Mouse (Mus musculus): ENCODE results near the gene Zglp1. TPM values are rescaled to one million over a fixed set of nuclear protein-coding genes. Genes with fewer than 3 reads are reported as not detected.
A peak's percentile ranks its signal among the peaks of the same experiment; 100 is the strongest.

Gene Zglp1
- polyA plus RNA-seq, 1 experiment, result 1.8 TPM

DNA sequence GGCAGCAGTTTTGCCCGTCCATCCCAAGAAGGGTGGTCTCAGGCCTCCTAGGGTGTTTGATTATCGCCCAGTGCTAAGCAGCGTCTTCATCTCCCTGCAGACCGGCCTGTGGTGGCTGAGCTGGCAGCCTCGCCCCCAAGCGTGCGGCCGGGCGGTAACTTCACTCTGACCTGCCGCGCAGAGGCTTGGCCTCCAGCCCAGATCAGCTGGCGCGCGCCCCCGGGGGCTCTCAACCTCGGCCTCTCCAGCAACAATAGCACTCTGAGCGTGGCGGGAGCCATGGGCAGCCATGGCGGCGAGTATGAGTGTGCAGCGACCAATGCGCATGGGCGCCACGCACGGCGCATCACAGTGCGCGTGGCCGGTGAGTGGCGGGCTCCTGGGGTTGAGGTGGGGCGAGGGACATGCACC is 29.4 kb downstream of the Zglp1 start:
- Histone ChIP-seq H3K27ac (ENCODE audit: insufficient read depth, low read length) (peak overlapping the region; percentile 51), H3K4me3 (ENCODE audit: insufficient read depth, low read length) (0 out of 2 replicates have a peak overlapping the region, but pooled peaks have one; percentile 5), H3K4me1 (ENCODE audit: control insufficient read depth, insufficient read depth, low read length) (peaks cover 8% of the 10 kb centered on the region)
- TF ChIP-seq CTCF (IDR thresholded peaks at IDR 0.05; ENCODE audit: extremely low read depth, insufficient read depth, low read length), result no peak
- TF ChIP-seq POLR2A (IDR thresholded peaks at IDR 0.05; ENCODE audit: extremely low read depth, insufficient read depth, low read length), result no peak; the same call in 1 of the 2 replicates

DNA sequence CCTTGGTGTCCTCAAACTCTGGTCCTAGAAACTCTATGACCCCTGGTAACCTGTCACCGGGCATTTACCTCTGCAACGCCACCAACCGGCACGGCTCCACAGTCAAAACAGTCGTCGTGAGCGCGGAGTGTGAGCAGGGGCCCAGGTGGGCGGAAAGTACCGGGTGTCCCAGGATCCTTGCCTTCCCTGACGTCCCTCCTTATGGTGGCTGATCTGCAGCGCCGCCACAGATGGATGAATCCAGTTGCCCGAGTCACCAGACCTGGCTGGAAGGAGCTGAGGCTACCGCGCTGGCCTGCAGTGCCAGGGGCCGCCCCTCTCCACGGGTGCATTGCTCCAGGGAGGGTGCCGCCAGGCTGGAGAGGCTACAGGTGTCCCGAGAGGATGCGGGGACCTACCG is 30.2 kb downstream of the Zglp1 start:
- H3K4me1 ChIP-seq (ENCODE audit: control insufficient read depth, insufficient read depth, low read length), result peaks cover 8% of the 10 kb centered on the region
- TF ChIP-seq CTCF (IDR thresholded peaks at IDR 0.05; ENCODE audit: extremely low read depth, insufficient read depth, low read length), result no peak
- no peak; the same call in 1 of the 2 replicates for TF ChIP-seq POLR2A (IDR thresholded peaks at IDR 0.05; ENCODE audit: extremely low read depth, insufficient read depth, low read length)
- no peak overlapping the region for H3K4me3 ChIP-seq (ENCODE audit: insufficient read depth, low read length)
- H3K27ac ChIP-seq (ENCODE audit: insufficient read depth, low read length), result peak overlapping the region; percentile 32

DNA sequence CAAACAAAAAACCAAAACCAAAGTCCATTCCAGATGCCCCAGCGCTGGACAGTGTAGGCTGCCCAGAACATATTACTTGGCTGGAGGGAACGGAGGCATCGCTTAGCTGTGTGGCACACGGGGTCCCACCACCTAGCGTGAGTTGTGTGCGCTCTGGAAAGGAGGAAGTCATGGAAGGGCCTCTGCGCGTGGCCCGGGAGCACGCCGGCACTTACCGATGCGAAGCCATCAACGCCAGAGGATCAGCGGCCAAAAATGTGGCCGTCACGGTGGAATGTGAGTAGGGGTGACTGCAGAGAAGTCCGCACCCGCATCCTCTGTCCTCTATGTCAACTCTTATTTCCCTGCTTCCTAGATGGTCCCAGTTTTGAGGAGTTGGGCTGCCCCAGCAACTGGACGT is 30.7 kb downstream of the Zglp1 start:
- peaks cover 8% of the 10 kb centered on the region for H3K4me1 ChIP-seq (ENCODE audit: control insufficient read depth, insufficient read depth, low read length)
- H3K27ac ChIP-seq (ENCODE audit: insufficient read depth, low read length), result no peak overlapping the region
- no peak overlapping the region for H3K4me3 ChIP-seq (ENCODE audit: insufficient read depth, low read length)
- TF ChIP-seq CTCF (IDR thresholded peaks at IDR 0.05; ENCODE audit: extremely low read depth, insufficient read depth, low read length) (no peak), POLR2A (IDR thresholded peaks at IDR 0.05; ENCODE audit: extremely low read depth, insufficient read depth, low read length) (no peak)

DNA sequence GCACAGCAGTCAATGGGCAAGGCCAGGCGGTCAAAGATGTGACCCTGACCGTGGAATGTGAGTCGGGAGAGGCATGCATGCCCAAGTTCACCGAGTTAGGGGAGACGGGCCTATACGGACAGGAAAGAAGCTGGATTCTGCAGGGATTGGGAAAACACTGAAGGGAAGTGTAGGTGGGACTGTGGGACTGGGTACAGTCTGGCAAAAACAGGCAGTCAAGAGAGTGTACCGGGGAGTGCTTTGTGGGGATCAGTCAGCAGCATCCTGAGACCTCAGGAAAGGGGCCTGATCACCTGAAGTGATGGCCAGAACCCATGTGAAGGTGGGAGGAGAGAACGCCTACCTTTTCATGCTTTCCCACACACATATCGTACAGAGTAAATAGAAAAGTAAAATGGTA is 31.3 kb downstream of the Zglp1 start:
- no peak overlapping the region for H3K4me3 ChIP-seq (ENCODE audit: insufficient read depth, low read length)
- H3K27ac ChIP-seq (ENCODE audit: insufficient read depth, low read length), result no peak overlapping the region
- TF ChIP-seq CTCF (IDR thresholded peaks at IDR 0.05; ENCODE audit: extremely low read depth, insufficient read depth, low read length), result no peak
- no peak for TF ChIP-seq POLR2A (IDR thresholded peaks at IDR 0.05; ENCODE audit: extremely low read depth, insufficient read depth, low read length)
- peaks cover 7% of the 10 kb centered on the region for H3K4me1 ChIP-seq (ENCODE audit: control insufficient read depth, insufficient read depth, low read length)

DNA sequence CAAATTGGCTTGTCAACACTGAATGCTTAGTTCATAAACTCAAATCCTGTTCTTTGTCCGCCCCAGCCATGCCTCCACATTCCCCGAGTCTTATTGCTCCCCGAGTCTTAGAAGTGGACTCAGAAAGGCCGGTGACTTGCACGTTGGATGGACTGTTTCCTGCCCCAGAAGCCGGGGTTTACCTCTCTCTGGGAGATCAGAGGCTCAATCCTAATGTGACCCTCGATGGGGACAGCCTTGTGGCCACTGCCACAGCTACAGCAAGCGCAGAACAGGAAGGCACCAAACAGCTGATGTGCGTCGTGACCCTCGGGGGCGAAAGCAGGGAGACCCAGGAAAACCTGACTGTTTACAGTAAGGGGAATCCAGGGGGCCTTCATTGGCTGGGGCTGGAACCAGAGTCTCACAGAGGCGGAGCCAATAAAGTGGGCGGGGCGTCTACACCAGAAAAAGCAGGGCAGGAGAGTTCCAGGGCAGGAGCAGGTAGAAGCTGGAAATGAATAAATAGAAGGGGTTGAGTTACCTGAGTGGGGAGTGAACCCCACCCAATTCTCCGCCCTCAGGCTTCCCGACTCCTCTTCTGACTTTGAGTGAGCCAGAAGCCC is 32.3 kb downstream of the Zglp1 start:
- H3K4me3 ChIP-seq (ENCODE audit: insufficient read depth, low read length), result no peak overlapping the region; the same call in 1 of the 2 replicates
- no peak overlapping the region for H3K27ac ChIP-seq (ENCODE audit: insufficient read depth, low read length)
- H3K4me1 ChIP-seq (ENCODE audit: control insufficient read depth, insufficient read depth, low read length), result peaks cover 3% of the 10 kb centered on the region; the same call in 1 of the 2 replicates
- TF ChIP-seq CTCF (IDR thresholded peaks at IDR 0.05; ENCODE audit: extremely low read depth, insufficient read depth, low read length) (no peak), POLR2A (IDR thresholded peaks at IDR 0.05; ENCODE audit: extremely low read depth, insufficient read depth, low read length) (no peak)

DNA sequence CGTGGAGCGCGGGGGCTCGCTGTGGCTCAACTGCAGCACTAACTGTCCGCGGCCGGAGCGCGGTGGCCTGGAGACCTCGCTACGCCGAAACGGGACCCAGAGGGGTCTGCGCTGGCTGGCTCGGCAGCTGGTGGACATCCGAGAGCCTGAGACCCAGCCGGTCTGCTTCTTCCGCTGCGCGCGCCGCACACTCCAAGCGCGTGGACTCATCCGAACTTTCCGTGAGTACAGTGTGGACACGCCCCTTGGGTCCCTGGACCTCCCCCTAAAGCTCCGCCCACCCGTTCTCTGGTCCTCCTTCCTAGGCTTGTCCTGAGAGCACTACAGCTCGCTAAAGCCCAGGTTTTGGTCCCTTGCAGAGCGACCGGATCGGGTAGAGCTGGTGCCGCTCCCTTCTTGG is 33.8 kb downstream of the Zglp1 start:
- TF ChIP-seq POLR2A (IDR thresholded peaks at IDR 0.05; ENCODE audit: extremely low read depth, insufficient read depth, low read length) (peak; percentile 50; the same call in 1 of the 2 replicates), CTCF (IDR thresholded peaks at IDR 0.05; ENCODE audit: extremely low read depth, insufficient read depth, low read length) (no peak)
- peak overlapping the region; percentile 79 for H3K4me3 ChIP-seq (ENCODE audit: insufficient read depth, low read length)
- 0 out of 2 replicates have a peak overlapping the region, but pooled peaks have one; percentile 87 for H3K27ac ChIP-seq (ENCODE audit: insufficient read depth, low read length)
- peaks cover 3% of the 10 kb centered on the region; the same call in 1 of the 2 replicates for H3K4me1 ChIP-seq (ENCODE audit: control insufficient read depth, insufficient read depth, low read length)

DNA sequence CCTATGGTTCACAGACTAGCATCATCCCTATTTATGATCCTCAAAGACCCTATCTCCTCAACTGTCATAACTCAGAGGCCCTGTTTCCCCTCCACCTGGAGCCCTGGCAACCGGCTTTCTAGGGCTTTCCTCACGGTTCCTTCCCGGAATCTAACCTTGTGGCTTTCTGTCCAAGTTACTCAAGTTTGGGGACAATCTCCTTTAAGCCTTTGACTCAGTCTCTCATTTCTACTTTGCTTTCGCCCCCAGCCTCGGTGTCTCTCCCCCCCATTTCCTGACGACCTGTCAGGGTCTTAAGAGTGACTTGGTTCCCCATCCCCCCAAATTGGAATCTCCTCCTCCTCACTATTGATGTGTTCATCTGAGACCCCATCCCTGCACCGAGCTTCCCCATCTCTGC is 34.4 kb downstream of the Zglp1 start:
- peaks cover 1% of the 10 kb centered on the region; the same call in 1 of the 2 replicates for H3K4me1 ChIP-seq (ENCODE audit: control insufficient read depth, insufficient read depth, low read length)

DNA sequence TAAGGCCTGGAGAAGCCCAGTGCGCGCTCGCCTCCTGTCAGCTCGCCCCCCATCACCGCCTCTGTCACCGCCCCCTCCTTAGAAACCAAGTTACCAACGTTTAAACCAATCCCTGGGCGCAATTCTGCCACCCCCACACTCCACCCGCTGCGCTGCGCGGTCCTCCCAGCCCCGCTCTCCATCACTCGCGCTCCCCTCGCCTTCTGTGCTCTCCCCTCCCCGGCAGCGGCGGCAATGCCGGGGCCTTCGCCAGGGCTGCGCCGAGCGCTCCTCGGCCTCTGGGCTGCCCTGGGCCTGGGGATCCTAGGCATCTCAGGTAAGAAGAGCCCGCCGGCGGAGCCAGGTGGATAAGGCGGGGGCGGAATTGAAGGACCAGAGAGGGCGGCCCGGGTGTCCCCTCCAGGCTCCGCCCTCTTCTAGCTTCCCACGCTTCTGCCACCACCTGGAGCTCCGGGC is 35.0 kb downstream of the Zglp1 start, which contains the start of gene Icam5:
Gene Icam5, plus strand, starts transcription at position 178 of the 456 bp plus-strand sequence.
- TF ChIP-seq CTCF (IDR thresholded peaks at IDR 0.05; ENCODE audit: extremely low read depth, insufficient read depth, low read length) (no peak), POLR2A (IDR thresholded peaks at IDR 0.05; ENCODE audit: extremely low read depth, insufficient read depth, low read length) (0 out of 2 replicates have a peak, but pooled peaks have one; percentile 60)
- peaks cover 1% of the 10 kb centered on the region; the same call in 1 of the 2 replicates for H3K4me1 ChIP-seq (ENCODE audit: control insufficient read depth, insufficient read depth, low read length)
- peak within 1 kb of the TSS; percentile 79 for H3K4me3 ChIP-seq (ENCODE audit: insufficient read depth, low read length)
- H3K27ac ChIP-seq (ENCODE audit: insufficient read depth, low read length), result peak within 1 kb of the TSS; percentile 87

More for the DNA sequence above, 34.4 kb downstream of the Zglp1 start:
- peak overlapping the region; percentile 87 for H3K27ac ChIP-seq (ENCODE audit: insufficient read depth, low read length)
- H3K4me3 ChIP-seq (ENCODE audit: insufficient read depth, low read length), result peak overlapping the region; percentile 79
- TF ChIP-seq POLR2A (IDR thresholded peaks at IDR 0.05; ENCODE audit: extremely low read depth, insufficient read depth, low read length) (no peak), CTCF (IDR thresholded peaks at IDR 0.05; ENCODE audit: extremely low read depth, insufficient read depth, low read length) (no peak)

DNA sequence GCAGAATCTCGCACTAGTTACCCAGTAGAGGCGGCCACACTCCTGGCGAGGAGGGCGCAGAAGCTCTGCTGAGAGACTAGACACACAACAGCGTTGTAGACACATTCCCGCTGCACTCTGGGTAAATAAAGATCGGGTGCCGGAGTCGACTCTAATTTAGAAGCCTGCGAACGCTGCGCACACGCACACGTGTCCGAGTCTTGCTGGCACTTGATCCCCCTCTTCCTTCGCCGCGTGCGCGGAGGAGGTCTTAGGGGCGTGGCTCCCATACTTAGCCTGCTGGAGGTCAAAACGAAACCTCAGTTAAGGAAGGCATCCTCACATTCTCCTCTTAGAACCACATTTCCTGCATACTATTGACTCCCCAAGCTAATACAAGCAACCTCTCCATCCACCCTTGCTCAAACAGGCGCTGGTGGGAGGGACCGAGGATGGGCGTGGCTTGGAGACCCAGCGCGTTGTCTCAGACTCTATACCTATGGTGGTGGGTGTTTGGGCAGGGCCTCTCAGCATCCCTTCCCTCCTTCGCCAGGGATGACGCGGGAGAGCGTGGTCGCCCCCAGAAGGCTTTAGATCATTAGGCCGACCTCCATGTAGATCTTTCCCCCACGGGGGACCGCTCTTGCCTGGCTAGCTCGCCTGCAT is 35.5 kb downstream of the Zglp1 start:
- H3K27ac ChIP-seq (ENCODE audit: insufficient read depth, low read length), result peak overlapping the region; percentile 87
- peak overlapping the region; percentile 79 for H3K4me3 ChIP-seq (ENCODE audit: insufficient read depth, low read length)
- H3K4me1 ChIP-seq (ENCODE audit: control insufficient read depth, insufficient read depth, low read length), result peaks cover 1% of the 10 kb centered on the region; the same call in 1 of the 2 replicates
- TF ChIP-seq CTCF (IDR thresholded peaks at IDR 0.05; ENCODE audit: extremely low read depth, insufficient read depth, low read length) (no peak), POLR2A (IDR thresholded peaks at IDR 0.05; ENCODE audit: extremely low read depth, insufficient read depth, low read length) (peak; percentile 69; the same call in 1 of the 2 replicates)

Measured in cortical plate, adult 2 months (tissue).